ENCODE assay signal across 19 mouse cellular contexts in the genomic region with DNA sequence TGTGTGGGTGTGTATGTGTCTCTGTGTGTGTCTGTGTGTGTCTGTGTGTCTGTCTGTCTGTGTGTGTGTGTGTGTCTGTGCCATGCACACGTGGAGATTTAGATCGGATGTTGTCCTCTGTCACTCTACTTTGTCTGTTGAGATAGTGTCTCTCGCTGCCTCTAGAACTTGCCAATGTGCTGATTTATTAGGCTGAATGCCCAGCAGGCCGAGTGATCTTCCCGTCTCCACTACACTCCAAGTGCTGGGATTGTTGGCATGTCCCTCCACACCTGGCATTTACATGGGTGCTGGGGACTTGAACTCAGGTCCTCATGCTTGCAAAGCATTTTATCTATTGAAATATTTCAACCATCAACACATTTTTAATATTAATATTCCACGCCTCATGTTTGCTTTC. TPM values are rescaled to one million over a fixed set of nuclear protein-coding genes. Genes with fewer than 3 reads are reported as not detected.
"Had no signal": no experiment of that assay in that cellular context is flagged by ENCODE, and none has a peak within 500 bp of the region (broad histone marks: within the 10 kb centered on the region; RNA-seq: fewer than 3 reads in every experiment).

No protein-coding gene starts in this region.

- H3K36me3 ChIP-seq: kidney, embryonic 15.5 days; limb, embryonic 10.5 days; midbrain, embryonic 15.5 days; neural tube, embryonic 12.5 days had no signal

- H3K4me2 ChIP-seq: kidney, embryonic 15.5 days; midbrain, embryonic 11.5 days; midbrain, embryonic 15.5 days; neural tube, embryonic 12.5 days had no signal

- H3K9ac ChIP-seq: kidney, embryonic 15.5 days; liver, embryonic 14.5 days; midbrain, embryonic 15.5 days; neural tube, embryonic 12.5 days had no signal

- H3K27ac ChIP-seq: kidney, embryonic 15.5 days; limb, embryonic 10.5 days; liver, embryonic 14.5 days; midbrain, embryonic 15.5 days; neural tube, embryonic 12.5 days had no signal

- DNase-seq: kidney, adult 18-20 months; kidney, postnatal 25 days; lung, adult 2 months; lung, postnatal 36 days; retina, postnatal 1 day; right cerebral cortex, postnatal 4 days; spleen, adult 18-20 months; thymus, adult 18-20 months; thymus, postnatal 14 days had no signal

- ATAC-seq: lung, postnatal 0 days; midbrain, embryonic 15.5 days had no signal

- H3K4me1 ChIP-seq: midbrain, embryonic 15.5 days; neural tube, embryonic 12.5 days had no signal

- H3K9me3 ChIP-seq: kidney, embryonic 15.5 days; limb, embryonic 10.5 days; midbrain, embryonic 15.5 days; neural tube, embryonic 12.5 days had no signal

- H3K4me3 ChIP-seq: kidney, embryonic 15.5 days; limb, embryonic 10.5 days; midbrain, embryonic 15.5 days; neural tube, embryonic 12.5 days had no signal

- H3K27me3 ChIP-seq: kidney, embryonic 15.5 days; midbrain, embryonic 15.5 days; neural tube, embryonic 12.5 days had no signal

RNA-seq across cellular contexts. Expression of a gene that starts 51.7 kb away (rescaled TPM):
- total RNA-seq: megakaryocyte progenitor cell, adult 5-6 weeks; monocyte, adult 5-6 weeks; neutrophil, adult 5-6 weeks had no signal
- polyA plus RNA-seq: limb, embryonic 10.5 days; midbrain, embryonic 11.5 days; neural tube, embryonic 12.5 days had no signal
